Mouse (Mus musculus) naive thymus-derived CD4-positive, alpha-beta T cell, adult 2 months (primary cell): ENCODE data around the gene Rarg.

Experiments
- DNase-seq: peaks from one replicate; pipeline ENCODE4 v3.0.0-alpha.2; 2011; ENCODE audit warnings: low read depth

The Rarg gene

GRCm38 (mm10) chr15:102258076-102258470 is 756 bp upstream of the Rarg start:
- DNase-seq = no peak

- DNase-seq = no peak
Observed at GRCm38 (mm10) chr15:102256431-102257201, 701 bp downstream of the Rarg start.

- DNase-seq = no peak
Observed at GRCm38 (mm10) chr15:102255547-102256255, 1.6 kb downstream of the Rarg start.

GRCm38 (mm10) chr15:102250521-102250920 is 6.8 kb downstream of the Rarg start:
- DNase-seq = no peak

- DNase-seq = no peak
Observed at GRCm38 (mm10) chr15:102249967-102250366, 7.3 kb downstream of the Rarg start.

- DNase-seq = no peak
Observed at GRCm38 (mm10) chr15:102249251-102249691, 8.0 kb downstream of the Rarg start.

GRCm38 (mm10) chr15:102248812-102249191 is 8.5 kb downstream of the Rarg start:
- DNase-seq = no peak

GRCm38 (mm10) chr15:102248131-102248811 is 9.0 kb downstream of the Rarg start:
- no peak for DNase-seq

GRCm38 (mm10) chr15:102247252-102248130 is 9.8 kb downstream of the Rarg start:
- no peak for DNase-seq

GRCm38 (mm10) chr15:102246866-102247251 is 10.5 kb downstream of the Rarg start:
- peak; percentile 86 for DNase-seq

- DNase-seq = peak; percentile 90
Observed at GRCm38 (mm10) chr15:102245891-102246741, 11.2 kb downstream of the Rarg start.

GRCm38 (mm10) chr15:102245461-102245881 is 11.8 kb downstream of the Rarg start:
- no peak for DNase-seq

GRCm38 (mm10) chr15:102244306-102245191 is 12.8 kb downstream of the Rarg start:
- no peak for DNase-seq

GRCm38 (mm10) chr15:102243229-102244190 is 13.8 kb downstream of the Rarg start:
- DNase-seq = no peak

GRCm38 (mm10) chr15:102242404-102243228 is 14.7 kb downstream of the Rarg start:
- no peak for DNase-seq

GRCm38 (mm10) chr15:102240607-102241006 is 16.7 kb downstream of the Rarg start:
- no peak for DNase-seq

GRCm38 (mm10) chr15:102239851-102240250 is 17.5 kb downstream of the Rarg start:
- no peak for DNase-seq

- peak; percentile 86 for DNase-seq
Observed at GRCm38 (mm10) chr15:102239260-102239590, 18.1 kb downstream of the Rarg start.
